Mouse (Mus musculus): ENCODE measurements around the gene Doc2b. TPM values are rescaled to one million over a fixed set of nuclear protein-coding genes. Genes with fewer than 3 reads are reported as not detected.

Doc2b gene
- polyA plus RNA-seq, 1 experiment from 2014 or later: 0.02 TPM

- Histone ChIP-seq H3K9ac (no peak overlapping the region), H3K4me1 (replicated peaks) (no peaks in the 10 kb centered on the region), H3K4me2 (no peak overlapping the region), H3K4me3 (replicated peaks) (no peak overlapping the region), H3K9me3 (replicated peaks) (no peaks in the 10 kb centered on the region), H3K27me3 (no peaks in the 10 kb centered on the region), H3K36me3 (replicated peaks) (peaks cover 90% of the 10 kb centered on the region), H3K27ac (replicated peaks) (no peak overlapping the region)
- no peak for ATAC-seq (ENCODE audit: insufficient read depth)
- WGBS (ENCODE audit: insufficient replicate concordance): 72% methylated on average over 2 of the region's 2 CpGs
These were observed 33.1 kb downstream of the Doc2b start for GRCm38 (mm10) chr11:75762708-75763107.

- WGBS (ENCODE audit: insufficient replicate concordance): 79% methylated on average over 5 of the region's 5 CpGs
- Histone ChIP-seq H3K4me1 (replicated peaks) (no peaks in the 10 kb centered on the region), H3K9ac (no peak overlapping the region), H3K9me3 (replicated peaks) (no peaks in the 10 kb centered on the region), H3K27ac (replicated peaks) (no peak overlapping the region), H3K27me3 (no peaks in the 10 kb centered on the region), H3K36me3 (replicated peaks) (peaks cover 89% of the 10 kb centered on the region), H3K4me2 (no peak overlapping the region), H3K4me3 (replicated peaks) (no peak overlapping the region)
- ATAC-seq (ENCODE audit: insufficient read depth): no peak
These were observed 35.1 kb downstream of the Doc2b start for GRCm38 (mm10) chr11:75760785-75761184.

- Histone ChIP-seq H3K27ac (replicated peaks) (no peak overlapping the region), H3K4me2 (no peak overlapping the region), H3K4me3 (replicated peaks) (no peak overlapping the region), H3K4me1 (replicated peaks) (no peaks in the 10 kb centered on the region), H3K27me3 (no peaks in the 10 kb centered on the region), H3K9me3 (replicated peaks) (no peaks in the 10 kb centered on the region), H3K9ac (no peak overlapping the region), H3K36me3 (replicated peaks) (peaks cover 86% of the 10 kb centered on the region)
- ATAC-seq (ENCODE audit: insufficient read depth): no peak
- 79% methylated on average over 1 of the region's 1 CpGs for whole genome bisulfite sequencing (ENCODE audit: insufficient replicate concordance)
These were observed 37.3 kb downstream of the Doc2b start for GRCm38 (mm10) chr11:75758553-75758952.

- H3K9ac ChIP-seq: no peak overlapping the region
- H3K4me3 ChIP-seq (replicated peaks): no peak overlapping the region
- H3K9me3 ChIP-seq (replicated peaks): no peaks in the 10 kb centered on the region
- no peak overlapping the region for H3K4me2 ChIP-seq
- H3K27me3 ChIP-seq: no peaks in the 10 kb centered on the region
- peaks cover 82% of the 10 kb centered on the region for H3K36me3 ChIP-seq (replicated peaks)
- ATAC-seq (ENCODE audit: insufficient read depth): no peak
- no peak overlapping the region for H3K27ac ChIP-seq (replicated peaks)
- H3K4me1 ChIP-seq (replicated peaks): peaks cover under 1% of the 10 kb centered on the region; the same call in 1 of the 2 replicates
- WGBS (ENCODE audit: insufficient replicate concordance): 58% methylated on average over 8 of the region's 8 CpGs
These were observed 39.2 kb downstream of the Doc2b start for GRCm38 (mm10) chr11:75756687-75757086.

GRCm38 (mm10) chr11:75751082-75751481, 44.8 kb downstream of the Doc2b start:
- 64% methylated on average over 4 of the region's 4 CpGs for WGBS (ENCODE audit: insufficient replicate concordance)
- ATAC-seq (ENCODE audit: insufficient read depth): no peak

GRCm38 (mm10) chr11:75750537-75750936, 45.3 kb downstream of the Doc2b start:
- WGBS (ENCODE audit: insufficient replicate concordance): 85% methylated on average over 1 of the region's 1 CpGs

More at GRCm38 (mm10) chr11:75751082-75751481, 44.8 kb downstream of the Doc2b start:
- no peak overlapping the region for H3K27ac ChIP-seq (replicated peaks)
- no peaks in the 10 kb centered on the region for H3K9me3 ChIP-seq (replicated peaks)
- H3K4me3 ChIP-seq (replicated peaks): no peak overlapping the region
- H3K27me3 ChIP-seq: no peaks in the 10 kb centered on the region
- H3K4me2 ChIP-seq: no peak overlapping the region
- H3K4me1 ChIP-seq (replicated peaks): peaks cover 30% of the 10 kb centered on the region
- no peak overlapping the region for H3K9ac ChIP-seq
- H3K36me3 ChIP-seq (replicated peaks): peaks cover 37% of the 10 kb centered on the region

GRCm38 (mm10) chr11:75744761-75745160, 51.1 kb downstream of the Doc2b start:
- H3K9me3 ChIP-seq (replicated peaks): no peaks in the 10 kb centered on the region

More at GRCm38 (mm10) chr11:75750537-75750936, 45.3 kb downstream of the Doc2b start:
- no peak overlapping the region for H3K27ac ChIP-seq (replicated peaks)
- peaks cover 33% of the 10 kb centered on the region for H3K36me3 ChIP-seq (replicated peaks)
- no peak overlapping the region for H3K9ac ChIP-seq
- H3K4me2 ChIP-seq: no peak overlapping the region
- ATAC-seq (ENCODE audit: insufficient read depth): no peak
- H3K27me3 ChIP-seq: no peaks in the 10 kb centered on the region
- H3K4me1 ChIP-seq (replicated peaks): peaks cover 33% of the 10 kb centered on the region
- no peaks in the 10 kb centered on the region for H3K9me3 ChIP-seq (replicated peaks)
- H3K4me3 ChIP-seq (replicated peaks): no peak overlapping the region

GRCm38 (mm10) chr11:75741615-75742014, 54.2 kb downstream of the Doc2b start:
- no peak overlapping the region for H3K4me3 ChIP-seq (replicated peaks)
- WGBS (ENCODE audit: insufficient replicate concordance): 19% methylated on average over 3 of the region's 3 CpGs

More at GRCm38 (mm10) chr11:75744761-75745160, 51.1 kb downstream of the Doc2b start:
- Histone ChIP-seq H3K27ac (replicated peaks) (no peak overlapping the region), H3K4me1 (replicated peaks) (peaks cover 64% of the 10 kb centered on the region), H3K4me2 (no peak overlapping the region), H3K9ac (no peak overlapping the region), H3K4me3 (replicated peaks) (no peak overlapping the region), H3K27me3 (no peaks in the 10 kb centered on the region), H3K36me3 (replicated peaks) (peaks cover 15% of the 10 kb centered on the region)
- ATAC-seq (ENCODE audit: insufficient read depth): no peak
- 76% methylated on average over 3 of the region's 3 CpGs for WGBS (ENCODE audit: insufficient replicate concordance)

GRCm38 (mm10) chr11:75740204-75740603, 55.6 kb downstream of the Doc2b start:
- H3K9ac ChIP-seq: no peak overlapping the region
- H3K4me2 ChIP-seq: no peak overlapping the region
- no peaks in the 10 kb centered on the region for H3K27me3 ChIP-seq
- peaks cover 71% of the 10 kb centered on the region for H3K4me1 ChIP-seq (replicated peaks)
- no peak overlapping the region for H3K4me3 ChIP-seq (replicated peaks)
- 55% methylated on average over 3 of the region's 3 CpGs for WGBS (ENCODE audit: insufficient replicate concordance)
- no peak for ATAC-seq (ENCODE audit: insufficient read depth)
- peaks cover 18% of the 10 kb centered on the region for H3K36me3 ChIP-seq (replicated peaks)
- no peak overlapping the region for H3K27ac ChIP-seq (replicated peaks)
- no peaks in the 10 kb centered on the region for H3K9me3 ChIP-seq (replicated peaks)

More at GRCm38 (mm10) chr11:75741615-75742014, 54.2 kb downstream of the Doc2b start:
- H3K4me2 ChIP-seq: no peak overlapping the region
- no peak overlapping the region for H3K27ac ChIP-seq (replicated peaks)
- no peak overlapping the region for H3K9ac ChIP-seq
- peaks cover 18% of the 10 kb centered on the region for H3K36me3 ChIP-seq (replicated peaks)
- H3K4me1 ChIP-seq (replicated peaks): peaks cover 68% of the 10 kb centered on the region
- no peaks in the 10 kb centered on the region for H3K27me3 ChIP-seq
- no peak for ATAC-seq (ENCODE audit: insufficient read depth)
- H3K9me3 ChIP-seq (replicated peaks): no peaks in the 10 kb centered on the region

GRCm38 (mm10) chr11:75738477-75738821, 57.4 kb downstream of the Doc2b start:
- no peak for ATAC-seq (ENCODE audit: insufficient read depth)
- peaks cover 18% of the 10 kb centered on the region for H3K36me3 ChIP-seq (replicated peaks)
- no peak overlapping the region for H3K9ac ChIP-seq
- no peaks in the 10 kb centered on the region for H3K9me3 ChIP-seq (replicated peaks)
- H3K27ac ChIP-seq (replicated peaks): no peak overlapping the region
- peaks cover 78% of the 10 kb centered on the region for H3K4me1 ChIP-seq (replicated peaks)
- no peak overlapping the region for H3K4me2 ChIP-seq
- WGBS (ENCODE audit: insufficient replicate concordance): 78% methylated on average over 7 of the region's 7 CpGs
- no peaks in the 10 kb centered on the region for H3K27me3 ChIP-seq
- no peak overlapping the region for H3K4me3 ChIP-seq (replicated peaks)

GRCm38 (mm10) chr11:75737806-75738476, 57.9 kb downstream of the Doc2b start:
- Histone ChIP-seq H3K27me3 (no peaks in the 10 kb centered on the region), H3K9ac (no peak overlapping the region), H3K36me3 (replicated peaks) (peaks cover 18% of the 10 kb centered on the region), H3K4me3 (replicated peaks) (no peak overlapping the region), H3K9me3 (replicated peaks) (no peaks in the 10 kb centered on the region), H3K4me1 (replicated peaks) (peaks cover 76% of the 10 kb centered on the region), H3K27ac (replicated peaks) (no peak overlapping the region), H3K4me2 (no peak overlapping the region)
- 69% methylated on average over 2 of the region's 2 CpGs for WGBS (ENCODE audit: insufficient replicate concordance)
- no peak for ATAC-seq (ENCODE audit: insufficient read depth)

GRCm38 (mm10) chr11:75736978-75737377, 58.9 kb downstream of the Doc2b start:
- Histone ChIP-seq H3K4me1 (replicated peaks) (peaks cover 76% of the 10 kb centered on the region), H3K9ac (no peak overlapping the region), H3K36me3 (replicated peaks) (peaks cover 14% of the 10 kb centered on the region), H3K4me2 (no peak overlapping the region), H3K27me3 (no peaks in the 10 kb centered on the region), H3K9me3 (replicated peaks) (no peaks in the 10 kb centered on the region), H3K27ac (replicated peaks) (no peak overlapping the region), H3K4me3 (replicated peaks) (no peak overlapping the region)
- WGBS (ENCODE audit: insufficient replicate concordance): 54% methylated on average over 3 of the region's 3 CpGs
- ATAC-seq (ENCODE audit: insufficient read depth): no peak
